Mouse (Mus musculus): ENCODE measurements at regions not wholly inside any gene's neighbourhood (a gene's known extent, or its start where the extent isn't known, plus 50 kb on each side); places are given as distances from the start of the nearest gene placed in this dataset.

DNA sequence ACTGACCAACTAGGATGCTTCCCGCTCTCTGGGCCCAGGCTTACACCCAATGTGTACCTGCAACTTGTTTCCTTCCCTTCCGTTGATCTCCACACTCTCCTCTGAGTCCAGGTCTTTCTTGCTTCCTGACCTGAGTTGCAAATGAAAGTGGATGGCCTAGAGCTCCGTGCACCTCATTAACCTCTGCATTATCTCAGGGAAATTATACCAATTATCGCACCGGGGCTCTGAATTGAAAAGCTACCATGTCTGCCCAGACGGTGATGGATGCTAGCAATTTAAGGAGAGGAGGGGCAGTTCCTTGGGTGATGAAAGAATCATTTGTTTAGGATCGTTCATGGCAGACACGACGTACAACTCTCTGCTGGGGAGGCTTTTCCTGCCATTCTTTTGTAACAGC lies 460.4 kb upstream of the Cdh11 start:
- Histone ChIP-seq H3K9ac (ENCODE audit: low read depth, low read length) (no peak overlapping the region), H3K4me1 (ENCODE audit: control insufficient read depth, insufficient read depth, low read length) (no peaks in the 10 kb centered on the region), H3K27ac (no peak overlapping the region), H3K27me3 (ENCODE audit: control insufficient read depth, insufficient read depth, low read length) (no peaks in the 10 kb centered on the region), H3K4me3 (no peak overlapping the region), H3K36me3 (ENCODE audit: control insufficient read depth, insufficient read depth, low read length) (no peaks in the 10 kb centered on the region), H3K79me2 (replicated peaks; ENCODE audit: control insufficient read depth, insufficient read depth, low read length) (no peaks in the 10 kb centered on the region)
- no peak for TF ChIP-seq CTCF (IDR thresholded peaks at IDR 0.05)
- TF ChIP-seq EP300 (IDR thresholded peaks at IDR 0.05; ENCODE audit: insufficient read depth, low read depth, low read length), result no peak
- TF ChIP-seq POLR2A (IDR thresholded peaks at IDR 0.05; ENCODE audit: insufficient read depth, low read depth, low read length), result no peak
- intact Hi-C loops (cut with DNase I), result no loop called here
- DNase-seq, result no peak
- WGBS, result 54% methylated on average over 9 of the region's 9 CpGs

DNA sequence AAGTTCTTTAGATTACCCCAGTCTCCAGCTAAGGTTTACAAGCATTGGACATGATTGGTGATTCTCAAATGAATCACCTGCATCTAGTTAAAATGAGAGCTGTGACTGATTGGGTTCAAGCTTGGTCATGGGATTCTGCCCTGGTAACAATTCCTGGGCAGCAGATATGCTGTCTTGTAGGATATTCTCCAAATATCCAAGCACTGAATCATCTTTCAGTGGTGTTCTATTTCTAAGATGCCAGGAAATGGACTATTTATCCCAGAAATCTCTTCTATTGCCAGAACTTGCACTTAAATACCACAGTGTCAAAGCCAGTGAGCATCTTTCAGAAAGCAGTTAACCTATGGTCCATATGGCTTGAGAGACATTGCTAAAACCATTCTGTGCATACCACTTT lies 475.8 kb upstream of the Cdh11 start:
- H3K4me1 ChIP-seq (ENCODE audit: control insufficient read depth, insufficient read depth, low read length), result no peaks in the 10 kb centered on the region
- H3K36me3 ChIP-seq (ENCODE audit: control insufficient read depth, insufficient read depth, low read length), result no peaks in the 10 kb centered on the region
- H3K4me3 ChIP-seq, result no peak overlapping the region
- no peak for DNase-seq
- H3K9ac ChIP-seq (ENCODE audit: low read depth, low read length), result no peak overlapping the region
- TF ChIP-seq POLR2A (IDR thresholded peaks at IDR 0.05; ENCODE audit: insufficient read depth, low read depth, low read length) (no peak), CTCF (IDR thresholded peaks at IDR 0.05) (no peak), EP300 (IDR thresholded peaks at IDR 0.05; ENCODE audit: insufficient read depth, low read depth, low read length) (no peak)
- H3K27me3 ChIP-seq (ENCODE audit: control insufficient read depth, insufficient read depth, low read length), result no peaks in the 10 kb centered on the region
- no peak overlapping the region for H3K27ac ChIP-seq
- no peaks in the 10 kb centered on the region for H3K79me2 ChIP-seq (replicated peaks; ENCODE audit: control insufficient read depth, insufficient read depth, low read length)
- intact Hi-C loops (cut with DNase I), result no loop called here

DNA sequence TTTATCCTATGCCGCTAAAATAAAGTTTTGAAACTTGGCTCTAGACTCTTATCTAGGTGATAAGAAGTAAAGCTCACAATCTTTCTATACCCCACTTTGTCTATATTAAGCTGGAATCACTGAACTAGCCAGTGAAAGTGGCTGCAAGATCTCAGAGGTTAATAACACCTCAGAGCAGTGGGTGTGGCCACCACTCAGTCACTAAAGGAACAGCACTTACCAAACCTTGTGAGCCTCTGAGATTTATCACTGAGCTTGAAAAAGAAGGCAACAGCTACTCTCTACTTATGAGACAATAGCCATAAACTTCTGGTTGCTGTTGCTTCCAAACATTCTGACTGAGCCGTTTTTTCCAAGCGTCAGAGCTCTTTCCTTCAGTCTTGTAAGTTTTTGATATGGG lies 484.6 kb upstream of the Cdh11 start:
- H3K27me3 ChIP-seq (ENCODE audit: control insufficient read depth, insufficient read depth, low read length), result no peaks in the 10 kb centered on the region
- H3K4me3 ChIP-seq, result no peak overlapping the region
- no peak overlapping the region for H3K27ac ChIP-seq
- WGBS, result 42% methylated on average over 3 of the region's 3 CpGs
- intact Hi-C loops (cut with DNase I), result no loop called here
- H3K79me2 ChIP-seq (replicated peaks; ENCODE audit: control insufficient read depth, insufficient read depth, low read length), result no peaks in the 10 kb centered on the region
- no peaks in the 10 kb centered on the region for H3K36me3 ChIP-seq (ENCODE audit: control insufficient read depth, insufficient read depth, low read length)
- DNase-seq, result no peak
- TF ChIP-seq CTCF (IDR thresholded peaks at IDR 0.05) (no peak), EP300 (IDR thresholded peaks at IDR 0.05; ENCODE audit: insufficient read depth, low read depth, low read length) (no peak), POLR2A (IDR thresholded peaks at IDR 0.05; ENCODE audit: insufficient read depth, low read depth, low read length) (no peak)
- no peaks in the 10 kb centered on the region for H3K4me1 ChIP-seq (ENCODE audit: control insufficient read depth, insufficient read depth, low read length)
- no peak overlapping the region for H3K9ac ChIP-seq (ENCODE audit: low read depth, low read length)

DNA sequence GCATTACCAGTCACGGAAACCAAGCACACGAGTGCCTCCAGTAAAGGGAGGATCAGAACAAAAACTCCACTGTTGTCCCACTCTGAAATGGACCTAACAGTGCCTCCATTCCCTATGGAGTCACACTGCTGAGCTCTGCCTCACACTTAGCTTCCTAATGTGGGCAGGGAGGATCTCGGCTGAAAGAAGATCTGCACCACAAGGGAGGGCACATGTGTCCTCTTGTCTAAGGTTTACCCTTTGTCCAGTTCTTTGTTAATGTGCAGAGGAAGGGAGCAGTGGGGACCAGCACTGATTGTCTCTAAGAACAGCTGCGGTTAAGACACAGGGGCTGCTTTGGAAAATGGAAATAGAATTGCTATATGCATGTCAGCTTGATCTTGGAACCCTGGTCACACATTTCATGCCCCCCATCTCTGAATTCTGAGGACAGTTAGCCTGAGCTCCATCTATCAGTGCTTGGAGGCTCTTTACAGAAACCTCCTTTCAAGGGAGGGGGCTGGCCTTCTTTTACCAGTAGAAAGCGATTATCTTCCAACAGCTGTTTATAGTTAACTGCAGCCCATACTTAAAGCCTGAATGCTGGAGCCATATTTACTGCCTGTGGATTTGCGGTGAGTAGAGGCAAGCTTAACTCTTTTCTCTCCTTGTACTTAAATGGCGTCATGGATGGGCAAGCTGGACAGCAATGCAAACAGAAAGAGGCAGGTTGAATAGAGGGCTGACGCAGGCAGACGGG lies 485.5 kb upstream of the Cdh11 start:
- intact Hi-C loops (cut with DNase I), result no loop called here
- no peak for TF ChIP-seq EP300 (IDR thresholded peaks at IDR 0.05; ENCODE audit: insufficient read depth, low read depth, low read length)
- no peak for TF ChIP-seq POLR2A (IDR thresholded peaks at IDR 0.05; ENCODE audit: insufficient read depth, low read depth, low read length)
- no peak for TF ChIP-seq CTCF (IDR thresholded peaks at IDR 0.05)

DNA sequence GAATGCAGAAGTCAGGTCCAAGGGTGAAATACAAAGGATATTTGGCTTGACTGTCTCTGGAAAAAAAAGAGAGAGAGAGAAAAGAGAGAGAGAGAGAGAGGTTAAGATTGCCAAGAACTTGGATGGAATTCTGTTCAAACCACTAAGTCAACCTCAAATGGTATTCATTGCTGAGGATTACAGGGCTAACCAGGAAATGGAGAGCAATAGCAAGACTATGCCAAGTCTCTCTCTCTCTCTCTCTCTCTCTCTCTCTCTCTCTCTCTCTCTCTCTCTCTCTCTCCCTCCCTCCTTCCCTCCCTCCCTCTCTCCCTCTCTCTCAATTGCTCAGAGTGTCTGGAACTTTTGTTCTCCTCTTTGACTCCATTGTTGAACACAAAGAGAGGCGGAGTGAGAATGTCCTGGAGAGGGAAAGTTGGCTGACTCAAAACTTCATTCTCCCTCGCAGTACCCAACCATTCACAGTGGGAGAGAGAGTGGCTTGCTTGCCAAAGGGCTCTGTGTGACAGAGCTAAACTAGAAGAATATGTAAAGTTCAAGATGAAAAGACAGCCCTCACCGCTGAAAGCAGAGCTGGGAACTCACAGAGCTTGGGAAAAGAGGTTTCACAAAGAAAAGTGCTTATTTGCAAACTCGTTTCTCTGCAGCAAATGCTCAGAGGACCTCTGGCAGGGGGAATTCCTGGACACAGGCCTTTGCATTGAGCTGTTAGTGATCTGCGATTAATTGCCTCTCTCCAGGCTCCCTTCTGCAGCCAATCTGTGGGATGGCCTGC lies 487.1 kb upstream of the Cdh11 start:
- H3K4me1 ChIP-seq (ENCODE audit: control insufficient read depth, insufficient read depth, low read length), result no peaks in the 10 kb centered on the region
- no peak overlapping the region for H3K27ac ChIP-seq
- no peaks in the 10 kb centered on the region for H3K36me3 ChIP-seq (ENCODE audit: control insufficient read depth, insufficient read depth, low read length)
- intact Hi-C loops (cut with DNase I), result no loop called here
- TF ChIP-seq EP300 (IDR thresholded peaks at IDR 0.05; ENCODE audit: insufficient read depth, low read depth, low read length), result no peak
- TF ChIP-seq POLR2A (IDR thresholded peaks at IDR 0.05; ENCODE audit: insufficient read depth, low read depth, low read length), result no peak
- no peak for TF ChIP-seq CTCF (IDR thresholded peaks at IDR 0.05)
- H3K9ac ChIP-seq (ENCODE audit: low read depth, low read length), result no peak overlapping the region
- H3K27me3 ChIP-seq (ENCODE audit: control insufficient read depth, insufficient read depth, low read length), result no peaks in the 10 kb centered on the region
- DNase-seq, result no peak
- no peak overlapping the region for H3K4me3 ChIP-seq
- 43% methylated on average over 5 of the region's 5 CpGs for WGBS
- no peaks in the 10 kb centered on the region for H3K79me2 ChIP-seq (replicated peaks; ENCODE audit: control insufficient read depth, insufficient read depth, low read length)

More for the DNA sequence above, 485.5 kb upstream of the Cdh11 start:
- 81% methylated on average over 9 of the region's 9 CpGs for WGBS
- Histone ChIP-seq H3K36me3 (ENCODE audit: control insufficient read depth, insufficient read depth, low read length) (no peaks in the 10 kb centered on the region), H3K27ac (no peak overlapping the region), H3K4me1 (ENCODE audit: control insufficient read depth, insufficient read depth, low read length) (no peaks in the 10 kb centered on the region), H3K9ac (ENCODE audit: low read depth, low read length) (no peak overlapping the region), H3K79me2 (replicated peaks; ENCODE audit: control insufficient read depth, insufficient read depth, low read length) (no peaks in the 10 kb centered on the region), H3K27me3 (ENCODE audit: control insufficient read depth, insufficient read depth, low read length) (no peaks in the 10 kb centered on the region), H3K4me3 (no peak overlapping the region)
- DNase-seq, result no peak

DNA sequence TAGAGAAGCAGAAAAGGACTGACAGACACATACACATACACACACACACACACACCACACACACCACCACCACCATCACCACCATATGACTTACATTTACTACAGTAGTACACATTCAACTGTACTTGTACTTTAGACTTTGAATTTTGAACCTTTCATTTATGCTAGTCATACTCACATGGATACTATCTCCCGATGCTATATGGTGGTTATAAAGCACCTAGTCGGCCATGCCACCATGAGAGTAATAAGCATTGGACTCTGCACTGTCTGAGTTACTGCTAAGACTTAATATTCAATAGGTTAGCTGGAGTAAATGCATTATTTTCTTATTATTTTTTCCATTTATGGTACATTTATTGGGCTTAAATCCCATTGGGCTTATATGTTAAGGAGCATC lies 488.0 kb upstream of the Cdh11 start:
- Histone ChIP-seq H3K27me3 (ENCODE audit: control insufficient read depth, insufficient read depth, low read length) (no peaks in the 10 kb centered on the region), H3K27ac (no peak overlapping the region), H3K36me3 (ENCODE audit: control insufficient read depth, insufficient read depth, low read length) (no peaks in the 10 kb centered on the region), H3K79me2 (replicated peaks; ENCODE audit: control insufficient read depth, insufficient read depth, low read length) (no peaks in the 10 kb centered on the region), H3K9ac (ENCODE audit: low read depth, low read length) (no peak overlapping the region), H3K4me1 (ENCODE audit: control insufficient read depth, insufficient read depth, low read length) (no peaks in the 10 kb centered on the region), H3K4me3 (no peak overlapping the region)
- intact Hi-C loops (cut with DNase I), result no loop called here
- 90% methylated on average over 2 of the region's 2 CpGs for WGBS
- TF ChIP-seq EP300 (IDR thresholded peaks at IDR 0.05; ENCODE audit: insufficient read depth, low read depth, low read length) (no peak), POLR2A (IDR thresholded peaks at IDR 0.05; ENCODE audit: insufficient read depth, low read depth, low read length) (no peak), CTCF (IDR thresholded peaks at IDR 0.05) (no peak)
- no peak for DNase-seq

Measured in heart, adult 2 months (tissue).